Mouse (Mus musculus) bone marrow, adult 2 months (tissue): ENCODE measurements around the gene Rtca. TPM values are rescaled to one million over a fixed set of nuclear protein-coding genes. Genes with fewer than 3 reads are reported as not detected.

ENCODE experiments used
- H3K27ac ChIP-seq: fragments of 200-500 bp; 2 replicates; pipeline ENCODE4 v1.5.1; 2012; ENCODE audit warnings: low read depth, mild to moderate bottlenecking, control low read depth, inconsistent platforms, low read length; ENCODE audit not compliant: control insufficient read depth, poor library complexity, insufficient read depth
- H3K4me1 ChIP-seq: fragments of 200-500 bp; 2 replicates; pipeline ENCODE4 v1.6.1; 2011; ENCODE audit warnings: low read length; ENCODE audit not compliant: control insufficient read depth, insufficient read depth
- H3K4me3 ChIP-seq: fragments of 200-500 bp; replicated peaks from 2 replicates; pipeline ENCODE3; 2011; ENCODE audit warnings: mild to moderate bottlenecking, low read depth, low read length, control low read depth; ENCODE audit not compliant: control insufficient read depth
- CTCF ChIP-seq: fragments of 200-500 bp; IDR thresholded peaks from 2 replicates; pipeline ENCODE4 v1.5.1; 2011; ENCODE audit warnings: low read length, control low read depth; ENCODE audit not compliant: control insufficient read depth, insufficient read depth
- POLR2A ChIP-seq: fragments of 200-500 bp; IDR thresholded peaks from 2 replicates; pipeline ENCODE4 v1.6.1; 2011; ENCODE audit warnings: low read depth, mild to moderate bottlenecking, control low read depth, low read length, borderline replicate concordance; ENCODE audit not compliant: control insufficient read depth
- WGBS: fragments of 180-500 bp; shearing (Covaris S2); methylation state at CpG from one replicate; pipeline ENCODE4 v1.1.7; 2018; 5-methylcytosine and 5-hydroxymethylcytosine counted together
- polyA plus RNA-seq: library from polyadenylated mRNA; stranded (reverse); fragments of >200 nt; gene quantifications from 2 replicates; pipeline ENCODE4 v1.2.4, GENCODE M21; 2011; ENCODE audit warnings: low replicate concordance; ENCODE audit not compliant: missing spikeins, insufficient read depth, insufficient read length

Rtca gene
- polyA plus RNA-seq, result 10.4 and 22.5 TPM in 2 replicates

GRCm38 (mm10) chr3:116507772-116508351 lies at the start of gene Rtca:
TSS of gene Rtca (minus strand) at chr3:116508208.
- Histone ChIP-seq H3K27ac (peak within 1 kb of the TSS; percentile 56; the same call in 1 of the 2 replicates), H3K4me1 (no peaks in the 10 kb centered on the region; the same call in 1 of the 2 replicates), H3K4me3 (peak within 1 kb of the TSS; percentile 85)
- TF ChIP-seq POLR2A (peak; percentile 60; the same call in 1 of the 2 replicates), CTCF (peak; percentile 93)
- WGBS, result under 1% methylated on average over 44 of the region's 44 CpGs

- WGBS, result 91% methylated on average over 5 of the region's 5 CpGs
- Histone ChIP-seq H3K4me1 (no peaks in the 10 kb centered on the region), H3K27ac (no peak overlapping the region), H3K4me3 (no peak overlapping the region)
- TF ChIP-seq CTCF (no peak), POLR2A (no peak)
These were observed 43.4 kb upstream of the Rtca start for GRCm38 (mm10) chr3:116551362-116551761.

- no peaks in the 10 kb centered on the region; the same call in 1 of the 2 replicates for H3K4me1 ChIP-seq
- WGBS, result 73% methylated on average over 5 of the region's 5 CpGs
- TF ChIP-seq CTCF, result no peak
- TF ChIP-seq POLR2A, result no peak
- no peak overlapping the region for H3K4me3 ChIP-seq
- H3K27ac ChIP-seq, result no peak overlapping the region
These were observed 39.4 kb upstream of the Rtca start for GRCm38 (mm10) chr3:116547430-116547829.

DNA sequence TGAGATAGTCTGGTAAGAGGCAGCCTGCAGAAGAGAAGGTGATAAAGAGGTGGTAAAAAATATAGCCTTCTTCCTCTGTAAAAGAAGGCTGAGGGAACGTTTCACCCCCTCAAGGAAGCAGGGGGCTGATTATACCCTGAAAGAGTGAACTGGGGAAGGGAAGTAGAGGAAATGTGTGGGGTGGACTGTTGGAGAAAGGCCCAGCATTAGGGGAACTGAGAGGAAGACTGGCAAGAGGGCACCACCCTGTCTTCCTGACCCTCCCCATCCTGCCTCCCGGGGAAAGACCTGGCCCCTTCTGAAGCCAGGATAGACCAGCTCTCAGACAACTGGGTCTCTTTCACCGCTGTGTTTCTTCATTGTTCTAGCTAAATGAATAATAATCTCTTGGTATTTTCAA lies 34.5 kb upstream of the Rtca start:
- no peak for TF ChIP-seq POLR2A
- TF ChIP-seq CTCF, result no peak
- no peak overlapping the region for H3K4me3 ChIP-seq
- WGBS, result 6% methylated on average over 3 of the region's 3 CpGs
- no peak overlapping the region for H3K27ac ChIP-seq
- H3K4me1 ChIP-seq, result no peaks in the 10 kb centered on the region; the same call in 1 of the 2 replicates

DNA sequence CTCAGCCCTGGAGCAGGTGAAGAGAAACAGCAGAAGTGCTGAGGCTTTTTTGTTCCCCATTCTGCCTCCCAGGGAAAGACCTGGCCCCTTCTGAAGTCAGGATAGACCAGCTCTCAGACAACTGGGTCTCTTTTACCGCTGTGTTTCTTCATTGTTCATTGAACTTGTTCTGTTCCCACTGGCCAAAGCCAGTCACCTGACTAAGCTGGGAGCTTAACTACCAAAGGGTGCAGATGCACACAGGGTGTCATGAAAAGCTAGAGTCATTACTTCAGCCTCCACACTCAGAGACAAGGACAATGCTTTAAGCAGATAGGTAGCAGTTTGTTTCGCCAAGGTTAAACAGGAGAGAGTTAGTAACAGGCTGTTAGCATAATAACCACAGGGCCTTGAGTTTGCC lies 34.1 kb upstream of the Rtca start:
- 19% methylated on average over 2 of the region's 2 CpGs for WGBS
- H3K27ac ChIP-seq, result no peak overlapping the region
- no peak for TF ChIP-seq POLR2A
- H3K4me3 ChIP-seq, result no peak overlapping the region
- no peaks in the 10 kb centered on the region; the same call in 1 of the 2 replicates for H3K4me1 ChIP-seq

DNA sequence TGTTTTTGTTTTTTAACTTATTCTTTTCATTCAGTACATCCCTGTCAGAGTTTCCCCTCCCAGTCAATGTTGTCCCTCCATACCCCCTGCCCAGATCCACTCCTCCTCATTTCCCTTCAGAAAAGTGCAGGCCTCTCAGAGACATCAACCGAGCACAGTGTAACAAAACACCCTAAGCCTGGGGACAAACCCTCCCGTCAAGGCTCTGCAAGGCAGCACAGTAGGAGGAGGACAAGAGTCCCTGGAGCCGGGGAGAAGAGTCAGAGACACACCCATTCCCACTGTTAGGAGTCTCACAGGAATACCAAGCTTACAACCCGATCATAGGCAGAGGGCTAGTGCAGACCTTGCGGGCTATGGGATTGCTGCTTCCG lies 29.2 kb upstream of the Rtca start:
- 84% methylated on average over 6 of the region's 6 CpGs for WGBS
- H3K27ac ChIP-seq, result no peak overlapping the region
- TF ChIP-seq POLR2A, result no peak
- no peak for TF ChIP-seq CTCF
- H3K4me1 ChIP-seq, result no peaks in the 10 kb centered on the region
- no peak overlapping the region for H3K4me3 ChIP-seq

DNA sequence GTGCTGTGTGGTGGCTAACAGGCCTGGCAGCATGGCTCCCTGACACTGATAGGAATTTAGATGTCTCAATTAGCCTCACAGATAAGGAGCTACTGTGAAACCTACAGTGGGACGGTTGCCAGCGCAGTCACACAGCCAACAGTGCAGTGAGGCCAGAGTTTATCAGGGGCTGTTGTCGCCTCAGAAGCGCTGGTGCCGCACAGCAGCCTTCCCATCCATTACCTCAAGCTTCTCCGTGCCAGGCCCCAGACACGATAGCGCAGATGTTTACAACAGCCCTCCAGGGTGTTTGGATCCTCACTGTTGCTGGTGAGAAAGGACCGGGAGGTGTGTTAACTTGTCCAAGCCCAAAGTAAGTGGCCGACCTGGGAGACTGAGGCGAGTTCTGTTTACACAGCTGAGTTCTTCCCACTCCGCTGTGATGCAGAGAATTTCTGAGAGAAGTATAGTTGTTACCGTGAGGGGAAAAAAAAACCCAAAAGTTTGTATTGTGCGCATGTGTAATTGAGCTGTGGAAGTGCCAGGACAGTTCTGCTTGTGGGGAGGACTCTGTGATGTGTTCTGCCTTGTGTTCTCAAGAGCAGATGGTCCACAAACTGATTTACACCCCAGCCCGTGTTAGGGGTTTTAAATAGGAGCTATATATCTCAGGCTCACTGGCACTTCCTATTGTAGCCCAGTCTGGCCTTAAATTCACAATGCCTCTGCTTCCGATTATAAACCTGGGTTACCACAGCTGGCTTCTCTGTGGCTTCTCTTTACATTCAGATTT lies 28.6 kb upstream of the Rtca start:
- Histone ChIP-seq H3K27ac (peak overlapping the region; percentile 3; the same call in 1 of the 2 replicates), H3K4me3 (no peak overlapping the region), H3K4me1 (no peaks in the 10 kb centered on the region)
- TF ChIP-seq CTCF (no peak), POLR2A (no peak)
- WGBS, result 60% methylated on average over 16 of the region's 16 CpGs

DNA sequence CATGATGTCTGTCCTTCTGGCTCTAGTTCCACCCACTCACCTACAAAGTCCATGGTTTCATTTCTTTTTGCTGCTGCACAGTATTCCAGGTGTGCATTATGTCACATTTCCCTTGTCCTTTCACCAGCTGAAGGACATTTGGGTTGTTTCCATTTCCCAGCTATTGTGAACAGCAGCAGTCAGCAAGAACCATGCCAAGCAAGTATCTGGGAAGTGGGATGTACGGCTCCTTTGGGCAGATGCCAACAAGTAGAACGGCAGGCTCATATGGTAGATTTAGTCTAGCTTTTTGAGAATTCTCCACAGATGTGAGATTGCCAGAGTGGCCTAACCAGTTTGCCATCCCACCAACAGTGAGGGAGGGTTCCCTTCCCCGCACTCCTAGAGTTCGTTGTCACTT lies 22.8 kb upstream of the Rtca start:
- H3K27ac ChIP-seq, result no peak overlapping the region
- no peaks in the 10 kb centered on the region for H3K4me1 ChIP-seq
- WGBS, result 85% methylated on average over 4 of the region's 4 CpGs
- no peak for TF ChIP-seq POLR2A
- no peak for TF ChIP-seq CTCF
- H3K4me3 ChIP-seq, result no peak overlapping the region
